Mouse (Mus musculus): ENCODE results near the gene Six5.

DNA sequence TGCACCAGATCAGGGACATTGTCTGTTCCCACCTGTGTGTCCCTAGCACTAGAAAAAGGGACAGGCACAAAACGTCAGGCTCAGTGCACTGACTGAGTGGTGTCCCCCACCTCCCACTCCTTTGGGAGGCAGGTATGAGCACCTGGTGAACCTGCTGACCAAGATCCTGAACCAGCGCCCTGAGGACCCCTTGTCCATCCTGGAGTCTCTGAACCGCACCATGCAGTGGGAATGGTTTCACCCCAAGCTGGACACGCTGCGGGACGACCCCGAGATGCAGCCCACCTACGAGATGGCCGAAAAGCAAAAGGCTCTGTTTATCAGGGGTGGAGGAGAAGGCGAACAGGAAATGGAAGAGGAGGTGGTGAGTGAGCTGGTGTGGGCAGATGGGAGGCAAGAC lies 37.0 kb upstream of the Six5 start:
- no peak for TF ChIP-seq SMC3 (IDR thresholded peaks at IDR 0.05; ENCODE audit: low read depth, low read length)
- TF ChIP-seq EP300 (IDR thresholded peaks at IDR 0.05; ENCODE audit: low read depth in 1 of 2, low read length in 2 of 2): no peak
- no peak for TF ChIP-seq CTCF (IDR thresholded peaks at IDR 0.05 in 2 of 3, conservative IDR thresholded peaks at IDR 0.05 in 1 of 3; ENCODE audit: control insufficient read depth in 1 of 3, insufficient read depth in 1 of 3, low read depth in 2 of 3, low read length in 3 of 3, poor library complexity in 1 of 3, severe bottlenecking in 1 of 3)
- no peak for TF ChIP-seq POLR2A (IDR thresholded peaks at IDR 0.05; ENCODE audit: control insufficient read depth in 1 of 2, insufficient read depth in 1 of 2, low read depth in 1 of 2, low read length in 2 of 2, poor library complexity in 1 of 2)
- TF ChIP-seq GATA1 (IDR thresholded peaks at IDR 0.05; ENCODE audit: low read depth, low read length): no peak
- TF ChIP-seq MAX (IDR thresholded peaks at IDR 0.05; ENCODE audit: low read length): no peak
- TF ChIP-seq TCF12 (IDR thresholded peaks at IDR 0.05; ENCODE audit: low read depth, low read length): no peak
- TF ChIP-seq NRF1 (IDR thresholded peaks at IDR 0.05; ENCODE audit: insufficient read depth, low read depth, low read length, poor library complexity, severe bottlenecking): no peak
- no peak for TF ChIP-seq ZC3H11A (IDR thresholded peaks at IDR 0.05; ENCODE audit: low read depth, low read length)
